Mouse (Mus musculus) liver, embryonic 16.5 days (tissue): ENCODE results near the gene Megf11. TPM values are rescaled to one million over a fixed set of nuclear protein-coding genes. Genes with fewer than 3 reads are reported as not detected.
"Not testable (repeated sequence)": the region's sequence is repeated elsewhere in the genome, so short reads cannot be mapped to it uniquely, and the experiment has no call there.

Experiments
- ATAC-seq: fragments of 200-750 bp; cut with Nextera tagmentation; 2 replicates; pipeline ENCODE4 v1.8.0; 2017; ENCODE audit warnings: low read depth, mild to moderate bottlenecking, moderate number of reproducible peaks, moderate library complexity
- H3K27ac ChIP-seq: fragments of 300-500 bp; sonication (generic); 2 replicates; pipeline ENCODE4 v1.5.1; 2014; ENCODE audit warnings: mild to moderate bottlenecking, low read length
- H3K27me3 ChIP-seq: fragments of 300-500 bp; sonication (generic); 2 replicates; pipeline ENCODE4 v1.6.1; 2014; ENCODE audit warnings: low read depth, low read length, mixed read lengths; ENCODE audit not compliant: control insufficient read depth, insufficient read depth
- H3K36me3 ChIP-seq: fragments of 300-500 bp; sonication (generic); 2 replicates; pipeline ENCODE4 v1.6.1; 2014; ENCODE audit warnings: mild to moderate bottlenecking; ENCODE audit not compliant: control insufficient read depth, insufficient read depth
- H3K4me1 ChIP-seq: fragments of 300-500 bp; sonication (generic); 2 replicates; pipeline ENCODE4 v1.6.1; 2014; ENCODE audit warnings: low read depth, low read length, mixed read lengths; ENCODE audit not compliant: control insufficient read depth
- H3K4me2 ChIP-seq: fragments of 300-500 bp; sonication (generic); 2 replicates; pipeline ENCODE4 v1.6.1; 2014; ENCODE audit warnings: low read depth, low read length, mixed read lengths
- H3K4me3 ChIP-seq: fragments of 300-500 bp; sonication (generic); 2 replicates; pipeline ENCODE4 v1.5.1; 2014; ENCODE audit warnings: low read depth, mild to moderate bottlenecking, low read length
- H3K9ac ChIP-seq: fragments of 300-500 bp; sonication (generic); 2 replicates; pipeline ENCODE4 v1.6.1; 2014; ENCODE audit warnings: low read depth, low read length
- H3K9me3 ChIP-seq: fragments of 300-500 bp; sonication (generic); replicated peaks from 2 replicates; pipeline ENCODE4 v1.6.1; 2016; ENCODE audit warnings: low read length; ENCODE audit not compliant: control insufficient read depth
- WGBS: fragments of 180-500 bp; shearing (Covaris S2); extraction: QIAGEN DNeasy Blood & Tissue Kit; methylation state at CpG from one replicate; pipeline ENCODE4 v1.1.7; 2014; ENCODE audit not compliant: insufficient replicate concordance; 5-methylcytosine and 5-hydroxymethylcytosine counted together
- polyA plus RNA-seq: library from polyadenylated mRNA; unstranded; fragments of >200 nt; fragmentation: Nextera tagmentation; extraction: Ambion mirVana; gene quantifications from 2 replicates; pipeline ENCODE4 v1.2.1, GENCODE M21; 2015

Megf11 gene
- polyA plus RNA-seq, 1 experiment from 2014 or later, result 0.51 TPM

GRCm38 (mm10) chr9:64703420-64703965 lies 318.1 kb downstream of the Megf11 start:
- Histone ChIP-seq H3K27ac (no peak overlapping the region), H3K36me3 (peaks cover 3% of the 10 kb centered on the region; the same call in 1 of the 2 replicates), H3K9me3 (no peaks in the 10 kb centered on the region), H3K4me1 (peaks cover 6% of the 10 kb centered on the region; the same call in 1 of the 2 replicates), H3K9ac (no peak overlapping the region), H3K4me2 (no peak overlapping the region), H3K27me3 (no peaks in the 10 kb centered on the region), H3K4me3 (no peak overlapping the region)
- ATAC-seq, result no peak

GRCm38 (mm10) chr9:64704073-64704840 lies 318.8 kb downstream of the Megf11 start:
- Histone ChIP-seq H3K9me3 (no peaks in the 10 kb centered on the region), H3K9ac (no peak overlapping the region), H3K27me3 (no peaks in the 10 kb centered on the region), H3K4me3 (no peak overlapping the region), H3K4me2 (no peak overlapping the region), H3K4me1 (peaks cover 6% of the 10 kb centered on the region; the same call in 1 of the 2 replicates), H3K27ac (no peak overlapping the region), H3K36me3 (peaks cover 3% of the 10 kb centered on the region; the same call in 1 of the 2 replicates)
- no peak for ATAC-seq
- 63% methylated on average over 5 of the region's 5 CpGs for WGBS

GRCm38 (mm10) chr9:64710291-64710690 lies 324.9 kb downstream of the Megf11 start:
- H3K27me3 ChIP-seq, result not testable (repeated sequence)

GRCm38 (mm10) chr9:64719526-64720163 lies 334.2 kb downstream of the Megf11 start:
- no peaks in the 10 kb centered on the region for H3K27me3 ChIP-seq
- H3K9ac ChIP-seq, result no peak overlapping the region
- H3K4me2 ChIP-seq, result no peak overlapping the region
- H3K9me3 ChIP-seq, result no peaks in the 10 kb centered on the region
- ATAC-seq, result no peak
- WGBS, result 66% methylated on average over 5 of the region's 5 CpGs
- H3K4me1 ChIP-seq, result no peaks in the 10 kb centered on the region; the same call in 1 of the 2 replicates
- no peaks in the 10 kb centered on the region; the same call in 1 of the 2 replicates for H3K36me3 ChIP-seq
- no peak overlapping the region for H3K4me3 ChIP-seq
- H3K27ac ChIP-seq, result no peak overlapping the region

More at GRCm38 (mm10) chr9:64710291-64710690, 324.9 kb downstream of the Megf11 start:
- H3K36me3 ChIP-seq, H3K9ac ChIP-seq, H3K4me3 ChIP-seq, H3K4me2 ChIP-seq, H3K27ac ChIP-seq, ATAC-seq, H3K9me3 ChIP-seq, H3K4me1 ChIP-seq: not testable (repeated sequence)
- 84% methylated on average over 3 of the region's 5 CpGs for WGBS

GRCm38 (mm10) chr9:64726454-64726853 lies 341.0 kb downstream of the Megf11 start:
- 78% methylated on average over 5 of the region's 5 CpGs for WGBS
- H3K4me2 ChIP-seq, result no peak overlapping the region
- no peaks in the 10 kb centered on the region for H3K9me3 ChIP-seq
- peaks cover 2% of the 10 kb centered on the region; the same call in 1 of the 2 replicates for H3K4me1 ChIP-seq
- H3K36me3 ChIP-seq, result peaks cover 9% of the 10 kb centered on the region
- H3K27me3 ChIP-seq, result no peaks in the 10 kb centered on the region
- no peak overlapping the region for H3K4me3 ChIP-seq
- no peak for ATAC-seq
- H3K27ac ChIP-seq, result no peak overlapping the region
- H3K9ac ChIP-seq, result no peak overlapping the region

GRCm38 (mm10) chr9:64731029-64731560 lies 345.7 kb downstream of the Megf11 start:
- Histone ChIP-seq H3K4me1 (peaks cover 10% of the 10 kb centered on the region), H3K36me3 (peaks cover 4% of the 10 kb centered on the region; the same call in 1 of the 2 replicates), H3K9ac (no peak overlapping the region), H3K4me3 (no peak overlapping the region), H3K27me3 (no peaks in the 10 kb centered on the region), H3K27ac (no peak overlapping the region), H3K4me2 (no peak overlapping the region), H3K9me3 (no peaks in the 10 kb centered on the region)
- 63% methylated on average over 3 of the region's 3 CpGs for WGBS
- ATAC-seq, result no peak

GRCm38 (mm10) chr9:64734166-64734565 lies 348.7 kb downstream of the Megf11 start:
- no peak for ATAC-seq
- H3K4me1 ChIP-seq, result peaks cover 10% of the 10 kb centered on the region
- no peak overlapping the region for H3K4me3 ChIP-seq
- no peak overlapping the region for H3K9ac ChIP-seq
- H3K36me3 ChIP-seq, result no peaks in the 10 kb centered on the region
- no peaks in the 10 kb centered on the region for H3K9me3 ChIP-seq
- H3K27ac ChIP-seq, result no peak overlapping the region
- no peak overlapping the region for H3K4me2 ChIP-seq
- no peaks in the 10 kb centered on the region for H3K27me3 ChIP-seq
- WGBS, result 48% methylated on average over 6 of the region's 6 CpGs

- peaks cover 10% of the 10 kb centered on the region for H3K4me1 ChIP-seq
- 79% methylated on average over 6 of the region's 7 CpGs for WGBS
- not testable (repeated sequence) for H3K36me3 ChIP-seq, H3K9me3 ChIP-seq, H3K4me2 ChIP-seq, H3K27me3 ChIP-seq, H3K27ac ChIP-seq, H3K9ac ChIP-seq, ATAC-seq, H3K4me3 ChIP-seq
These were observed 349.6 kb downstream of the Megf11 start for GRCm38 (mm10) chr9:64734992-64735391.
